Mouse (Mus musculus) lung, adult 18-20 months (tissue): ENCODE data around the gene Kcnh7.
A peak's percentile ranks its signal among the peaks of the same experiment; 100 is the strongest.
"Not testable (repeated sequence)": the region's sequence is repeated elsewhere in the genome, so short reads cannot be mapped to it uniquely, and the experiment has no call there.

ENCODE experiments used
- DNase-seq, 2 experiments: peaks; one replicate each; pipeline ENCODE4 v3.0.0; 2022; ENCODE audit warnings: mixed read lengths in 2 of 2

Kcnh7 gene

DNA sequence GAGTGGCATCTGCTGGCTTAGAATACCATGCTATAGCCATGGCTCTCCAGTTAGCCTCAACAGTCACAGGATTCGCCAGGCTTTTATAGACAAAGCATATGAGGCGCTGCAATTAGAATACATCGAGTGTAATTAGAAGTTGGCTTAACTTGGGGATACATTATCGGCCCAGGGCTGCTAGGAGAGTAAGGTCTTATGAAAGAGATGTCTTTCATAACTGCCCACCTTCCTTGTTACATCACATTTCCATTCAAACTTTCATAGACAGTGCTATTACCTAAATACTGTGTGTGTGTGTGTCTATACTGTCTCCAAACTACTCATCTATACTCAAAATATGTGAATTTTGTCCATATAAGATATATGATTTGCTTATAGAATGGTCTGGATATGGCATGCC lies 468.8 kb downstream of the Kcnh7 start:
- DNase-seq: no peak

- DNase-seq: not testable (repeated sequence)
Observed at GRCm38 (mm10) chr2:62714362-62714761, 469.7 kb downstream of the Kcnh7 start.

DNA sequence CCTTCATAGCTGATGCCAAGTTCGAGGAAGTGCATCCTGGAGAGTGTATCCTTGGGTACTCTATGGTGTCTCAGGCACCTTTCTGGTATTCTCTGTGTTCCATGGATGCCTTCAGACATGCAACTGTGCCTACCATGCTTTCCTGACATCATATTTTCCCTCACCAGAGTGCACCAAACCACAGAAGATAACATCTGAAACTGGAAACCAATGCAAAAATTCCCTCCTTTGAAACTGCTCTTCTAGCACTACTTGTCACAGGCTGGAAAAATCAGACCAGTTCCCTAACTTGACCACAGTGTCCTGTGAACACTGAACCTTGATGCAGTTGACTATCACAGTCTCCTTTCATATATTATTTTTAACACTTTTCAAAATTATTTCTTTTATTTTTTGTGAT lies 474.5 kb downstream of the Kcnh7 start:
- DNase-seq: no peak

DNA sequence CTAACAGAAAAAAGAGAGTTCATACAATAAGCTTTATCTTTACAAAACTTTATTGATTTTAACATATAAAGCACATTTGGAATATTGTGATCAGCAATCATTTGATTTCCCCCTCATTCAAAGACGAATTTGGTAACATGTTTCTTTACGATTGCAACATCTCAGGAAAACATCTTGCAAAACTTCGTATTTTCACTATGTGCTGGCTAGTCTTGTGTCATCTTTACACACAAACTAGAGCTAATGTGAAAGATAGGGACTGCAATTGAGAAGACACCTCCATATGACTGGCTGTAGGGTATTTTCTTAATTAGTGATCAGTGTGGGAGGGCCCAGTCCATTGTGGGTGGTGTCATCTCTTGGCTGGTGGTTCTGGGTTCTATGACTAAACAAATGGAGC lies 477.8 kb downstream of the Kcnh7 start:
- no peak for DNase-seq

- DNase-seq: no peak
Observed at GRCm38 (mm10) chr2:62685934-62686333, 498.2 kb downstream of the Kcnh7 start.

DNA sequence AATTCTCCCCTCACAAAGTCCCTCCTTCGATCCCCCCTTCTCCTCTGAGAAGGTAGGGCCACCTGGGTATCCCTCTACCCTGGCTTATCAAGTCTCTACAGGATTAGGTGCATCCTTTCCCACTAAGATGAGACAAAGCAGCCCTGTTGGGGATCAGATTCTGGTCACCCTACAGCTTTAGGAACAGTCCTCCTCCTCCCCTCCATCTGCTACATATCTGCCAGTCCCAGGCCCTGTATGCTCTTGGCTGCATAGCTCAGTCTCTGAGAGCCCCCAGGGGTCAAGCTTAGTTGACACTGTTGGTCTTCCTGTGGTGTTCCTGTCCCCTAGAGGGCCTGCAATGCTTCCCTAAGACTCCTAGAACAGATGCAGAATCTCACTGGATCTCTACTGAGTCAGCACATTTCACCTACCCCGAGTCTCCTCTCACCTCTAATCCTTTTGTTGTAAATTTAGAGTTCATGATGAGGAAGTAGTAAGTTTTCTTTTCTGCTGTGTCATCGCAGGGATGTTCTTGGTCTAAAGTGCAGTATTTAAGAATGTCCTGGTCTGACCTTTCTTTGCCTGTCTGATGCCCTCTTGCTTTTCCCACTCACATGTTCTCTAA lies 499.0 kb downstream of the Kcnh7 start:
- DNase-seq: no peak

GRCm38 (mm10) chr2:62681667-62682066 lies 502.4 kb downstream of the Kcnh7 start:
- no peak for DNase-seq

DNA sequence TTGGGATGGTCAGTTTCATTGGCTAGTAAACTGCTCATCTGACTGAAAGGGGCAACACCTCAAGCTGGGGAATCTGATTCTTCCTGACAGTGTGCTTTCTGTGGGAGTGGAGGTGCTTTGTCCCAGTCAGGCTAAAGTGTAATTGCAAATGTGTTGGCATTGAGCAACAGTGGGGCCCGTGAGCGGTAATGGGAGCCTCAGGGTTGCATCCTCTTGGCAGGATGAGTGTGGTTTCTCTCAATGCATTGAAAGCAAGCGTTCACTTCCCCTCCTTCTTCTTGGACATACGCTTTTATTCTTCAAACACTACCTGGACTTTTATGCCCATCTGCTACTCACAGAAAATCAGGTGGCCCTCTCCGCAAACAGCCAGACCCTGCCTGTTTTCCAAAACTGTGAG lies 511.3 kb downstream of the Kcnh7 start:
- peak; percentile 13 to 16 for DNase-seq

- DNase-seq: no peak
Observed at GRCm38 (mm10) chr2:62670767-62671166, 513.3 kb downstream of the Kcnh7 start.

DNA sequence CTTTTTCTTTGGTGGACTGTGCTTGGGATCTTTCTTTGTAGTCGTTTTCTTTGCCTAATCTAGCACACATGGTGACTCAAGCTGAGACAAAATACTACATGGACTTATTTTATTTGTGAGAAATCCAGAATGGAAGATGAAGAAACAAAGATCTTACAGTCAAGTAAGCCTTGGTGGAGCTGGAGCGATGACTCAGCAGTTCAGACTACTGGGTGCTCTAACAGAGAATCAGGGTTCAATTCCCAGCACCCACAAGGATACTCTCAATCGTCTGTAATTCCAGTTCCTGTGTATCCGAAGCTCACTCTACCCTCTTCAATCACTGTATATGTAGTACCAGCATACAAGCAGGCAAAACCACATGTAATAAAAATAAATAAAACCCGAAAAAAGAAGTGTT lies 513.8 kb downstream of the Kcnh7 start:
- no peak for DNase-seq

DNA sequence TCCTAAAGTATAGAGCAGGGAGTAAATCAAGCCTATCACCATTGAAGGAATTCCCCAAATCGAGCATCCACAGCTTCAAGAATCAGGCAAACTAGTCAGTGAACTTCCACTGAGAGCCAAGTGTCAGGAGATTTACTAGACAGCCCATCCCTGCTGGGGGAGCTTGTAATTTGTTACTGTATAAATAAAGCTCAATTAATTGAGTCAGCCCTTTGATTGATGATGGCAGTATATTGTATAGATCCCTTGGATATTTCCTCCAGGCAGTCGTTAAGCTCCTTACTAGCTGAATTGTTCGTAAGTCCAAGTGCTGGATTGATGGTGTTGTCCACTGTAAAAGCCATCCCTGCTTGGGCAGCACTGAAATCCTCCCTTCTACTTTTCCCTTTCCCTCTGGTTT lies 514.2 kb downstream of the Kcnh7 start:
- no peak for DNase-seq

DNA sequence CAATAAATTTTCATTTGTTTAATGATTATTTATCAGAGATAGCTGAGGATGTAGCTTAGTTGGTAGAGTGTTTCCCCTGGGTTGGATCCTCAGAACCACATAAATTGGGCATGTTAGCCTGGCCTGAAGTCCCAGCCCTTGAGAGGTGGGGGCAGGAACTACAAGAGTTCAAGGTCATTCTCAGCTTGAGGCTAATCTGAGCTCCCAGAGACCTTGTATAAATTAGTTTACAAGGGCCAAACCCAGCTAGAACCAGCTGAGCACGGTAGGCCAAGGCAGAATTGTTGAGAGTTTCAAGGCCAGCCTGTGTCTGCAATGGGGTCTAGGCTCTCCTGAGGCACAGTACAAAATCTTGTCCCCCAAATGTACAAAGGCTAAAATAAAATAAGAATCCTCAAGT lies 518.6 kb downstream of the Kcnh7 start:
- DNase-seq: no peak

DNA sequence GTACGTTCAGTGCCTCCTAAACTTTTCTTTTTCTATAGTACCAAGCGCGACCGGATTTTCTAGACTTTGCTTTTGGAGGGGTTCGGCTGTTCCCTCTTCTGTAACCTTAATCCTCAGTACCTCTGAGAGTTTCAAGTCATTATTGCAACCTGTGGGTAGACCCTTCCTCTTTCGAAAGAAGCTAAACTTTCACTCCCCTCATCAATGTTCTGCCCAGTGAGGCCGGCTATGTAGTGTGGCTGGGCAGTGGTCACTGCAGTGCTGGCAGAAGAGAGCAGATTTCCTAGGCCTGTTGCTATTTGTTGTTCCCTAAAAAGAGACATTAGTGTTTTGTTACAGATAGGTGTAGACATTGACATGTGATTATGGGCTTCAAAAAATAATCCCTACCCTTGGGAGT lies 519.2 kb downstream of the Kcnh7 start:
- no peak for DNase-seq

DNA sequence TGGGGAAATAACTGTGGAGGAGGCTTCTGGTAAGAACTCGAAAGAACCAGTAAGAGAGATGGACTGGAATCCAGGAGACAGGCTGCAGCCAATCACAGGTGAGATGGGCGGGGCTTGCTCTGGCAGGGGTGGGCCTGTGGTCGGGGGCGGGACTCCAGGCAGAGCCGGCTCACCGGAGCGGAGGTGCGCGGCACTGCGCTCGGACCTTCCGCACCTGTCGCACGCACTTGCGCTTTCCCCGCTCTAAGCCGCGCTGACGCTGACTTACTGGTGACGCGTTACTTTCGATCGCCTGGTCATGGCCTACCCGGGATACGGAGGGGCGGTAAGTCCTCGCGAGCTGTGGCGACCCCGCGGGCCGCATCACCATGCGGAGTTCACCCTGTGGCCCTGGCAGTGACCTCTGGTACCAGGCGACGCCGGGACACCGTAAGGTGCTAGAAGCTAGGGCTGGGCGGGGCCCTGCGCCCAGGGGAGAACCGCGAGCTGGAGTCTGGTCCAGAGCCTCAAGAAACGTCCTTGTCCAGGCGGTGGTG lies 519.9 kb downstream of the Kcnh7 start, which contains the start of gene Gca:
TSS of gene Gca (plus strand) at position 151 of the 536 bp plus-strand sequence.
- DNase-seq: peak; percentile 85 to 88

DNA sequence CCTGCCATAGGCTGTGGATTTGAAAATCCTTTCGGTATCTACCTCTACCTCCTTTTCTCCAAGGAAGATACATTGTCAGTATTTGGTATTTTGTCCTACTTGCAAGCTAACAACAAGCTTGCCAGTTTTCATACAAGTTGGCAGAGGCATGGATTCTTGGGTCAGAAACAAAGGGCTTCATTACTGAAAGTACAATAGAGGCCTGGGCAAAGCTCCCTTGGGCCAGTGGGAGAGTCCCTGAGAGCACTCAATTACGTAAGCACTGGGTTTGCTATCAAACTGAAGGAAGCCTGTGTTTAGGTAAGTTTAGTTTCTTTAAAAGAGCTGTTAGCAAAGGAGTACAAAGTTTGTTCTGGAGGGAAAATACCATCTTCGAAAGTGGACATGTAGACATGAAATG lies 521.5 kb downstream of the Kcnh7 start:
- peak in 1 of 2 experiments; percentile 12 for DNase-seq

- no peak for DNase-seq
Observed at GRCm38 (mm10) chr2:62660565-62660964, 523.5 kb downstream of the Kcnh7 start.

GRCm38 (mm10) chr2:62656072-62656471 lies 528.0 kb downstream of the Kcnh7 start:
- no peak for DNase-seq

- DNase-seq: peak; percentile 47 to 59
Observed at GRCm38 (mm10) chr2:62654519-62655338, 529.4 kb downstream of the Kcnh7 start.

DNA sequence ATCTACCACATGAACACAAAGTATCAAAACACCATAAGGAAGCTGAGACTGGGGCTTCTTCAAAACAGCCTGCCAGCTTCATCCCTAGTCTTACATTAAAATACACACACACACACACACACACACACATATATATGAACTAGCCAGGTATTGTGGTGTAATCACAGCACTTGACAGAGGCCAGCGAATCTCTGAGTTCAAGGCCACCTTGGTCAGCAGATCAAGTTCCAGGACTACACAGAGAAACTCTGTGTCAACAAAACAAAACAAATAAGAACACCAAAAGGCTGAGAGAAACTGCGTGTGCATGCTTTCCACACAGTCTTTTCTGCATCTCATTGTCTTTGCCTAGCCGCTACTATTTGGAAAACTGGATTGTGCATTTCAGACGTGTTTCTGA lies 531.6 kb downstream of the Kcnh7 start:
- no peak for DNase-seq

GRCm38 (mm10) chr2:62651890-62652289 lies 532.2 kb downstream of the Kcnh7 start:
- DNase-seq: no peak

- no peak for DNase-seq
Observed at GRCm38 (mm10) chr2:62646671-62647289, 537.3 kb downstream of the Kcnh7 start.

GRCm38 (mm10) chr2:62646014-62646645 lies 538.0 kb downstream of the Kcnh7 start, which contains the start of gene Ifih1:
TSS of gene Ifih1 (minus strand) at chr2:62646255.
- DNase-seq: peak; percentile 73 to 80

GRCm38 (mm10) chr2:62645475-62645874 lies 538.6 kb downstream of the Kcnh7 start:
- peak; percentile 12 to 22 for DNase-seq
